Mouse (Mus musculus): ENCODE measurements around the gene Tbxas1.

Gene Tbxas1

GRCm38 (mm10) chr6:39117584-39118455 is 242.6 kb downstream of the Tbxas1 start, which contains the start of gene Parp12:
Parp12 (minus strand) TSS chr6:39118349.
- DNase-seq (ENCODE audit: low spot score): peak; percentile 61

GRCm38 (mm10) chr6:39118456-39118881 is 243.3 kb downstream of the Tbxas1 start:
- no peak for DNase-seq (ENCODE audit: low spot score)

- DNase-seq (ENCODE audit: low spot score): no peak
Observed at GRCm38 (mm10) chr6:39120685-39121084, 245.5 kb downstream of the Tbxas1 start.

- no peak for DNase-seq (ENCODE audit: low spot score)
Observed at GRCm38 (mm10) chr6:39124719-39125118, 249.5 kb downstream of the Tbxas1 start.

GRCm38 (mm10) chr6:39131480-39131879 is 256.3 kb downstream of the Tbxas1 start:
- no peak for DNase-seq (ENCODE audit: low spot score)

- no peak for DNase-seq (ENCODE audit: low spot score)
Observed at GRCm38 (mm10) chr6:39132556-39132955, 257.4 kb downstream of the Tbxas1 start.

All from yolk sac, embryonic 10.5 days (tissue).